Mouse (Mus musculus): ENCODE data around the gene Smpdl3b. TPM values are rescaled to one million over a fixed set of nuclear protein-coding genes. Genes with fewer than 3 reads are reported as not detected.

The Smpdl3b gene
- total and polyA plus RNA-seq, 3 experiments: 0.28 to 0.69 TPM; not detected in 1

GRCm38 (mm10) chr4:132747664-132748259 is 9.3 kb downstream of the Smpdl3b start (continued):
- no peak for TF ChIP-seq POLR2AphosphoS5 (IDR thresholded peaks at IDR 0.05; ENCODE audit: borderline replicate concordance, low read depth, low read length)
- TF ChIP-seq MXI1 (IDR thresholded peaks at IDR 0.05; ENCODE audit: low read depth, low read length): peak; percentile 43; the same call in 1 of the 2 replicates
- no peak for TF ChIP-seq TAL1 (IDR thresholded peaks at IDR 0.05; ENCODE audit: low read length)

- Histone ChIP-seq H3K9ac (ENCODE audit: control insufficient read depth, low read depth, low read length, poor library complexity, severe bottlenecking) (peak overlapping the region; percentile 68), H3K79me2 (ENCODE audit: control insufficient read depth, insufficient read depth, low read length, poor library complexity) (no peaks in the 10 kb centered on the region), H3K4me1 (ENCODE audit: control insufficient read depth in 1 of 2, insufficient read depth in 2 of 2, low read length in 2 of 2) (peaks cover 2 to 26% of the 10 kb centered on the region in 2 experiments), H3K9me3 (replicated peaks; ENCODE audit: insufficient read depth, low read length) (no peaks in the 10 kb centered on the region), H3K4me3 (ENCODE audit: control insufficient read depth in 1 of 2, insufficient read depth in 1 of 2, low read depth in 2 of 2, low read length in 2 of 2) (peak overlapping the region; percentile 47 to 70), H3K27ac (ENCODE audit: control insufficient read depth, low read depth, low read length) (peak overlapping the region; percentile 32), H3K27me3 (ENCODE audit: control insufficient read depth in 1 of 2, insufficient read depth in 2 of 2, low read length in 2 of 2) (no peaks in the 10 kb centered on the region), H3K36me3 (ENCODE audit: control insufficient read depth in 1 of 2, insufficient read depth in 2 of 2, low read length in 2 of 2) (peaks cover 0 to 18% of the 10 kb centered on the region in 2 experiments; a peak in 2 of 4 replicates)
- no peak for DNase-seq (ENCODE audit: low read depth, low spot score)
- TF ChIP-seq ZNF384 (IDR thresholded peaks at IDR 0.05; ENCODE audit: low read depth, low read length) (peak; percentile 53; the same call in 1 of the 2 replicates), MXI1 (IDR thresholded peaks at IDR 0.05; ENCODE audit: low read depth, low read length) (no peak)
Observed at GRCm38 (mm10) chr4:132746911-132747517, 10.0 kb downstream of the Smpdl3b start.

GRCm38 (mm10) chr4:132743992-132744911 is 12.8 kb downstream of the Smpdl3b start:
- TF ChIP-seq RCOR1 (IDR thresholded peaks at IDR 0.05; ENCODE audit: low read depth, low read length) (peak; percentile 69; the same call in 1 of the 2 replicates), ZC3H11A (IDR thresholded peaks at IDR 0.05; ENCODE audit: low read depth, low read length) (no peak), KAT2A (conservative IDR thresholded peaks at IDR 0.05; ENCODE audit: low read depth, low read length) (no peak), TAL1 (IDR thresholded peaks at IDR 0.05; ENCODE audit: low read length) (peak; percentile 77), EP300 (IDR thresholded peaks at IDR 0.05; ENCODE audit: low read depth in 1 of 2, low read length in 2 of 2) (peak; percentile 43 to 65; a peak in 3 of 4 replicates), GATA1 (IDR thresholded peaks at IDR 0.05; ENCODE audit: low read depth, low read length) (peak; percentile 61; the same call in 1 of the 2 replicates), TCF12 (IDR thresholded peaks at IDR 0.05; ENCODE audit: low read depth, low read length) (peak; percentile 73; the same call in 1 of the 2 replicates)
- Histone ChIP-seq H3K9ac (ENCODE audit: control insufficient read depth, low read depth, low read length, poor library complexity, severe bottlenecking) (no peak overlapping the region), H3K27ac (ENCODE audit: control insufficient read depth, low read depth, low read length) (no peak overlapping the region), H3K4me1 (ENCODE audit: control insufficient read depth in 1 of 2, insufficient read depth in 2 of 2, low read length in 2 of 2) (peaks cover 2 to 26% of the 10 kb centered on the region in 2 experiments), H3K4me3 (ENCODE audit: control insufficient read depth in 1 of 2, insufficient read depth in 1 of 2, low read depth in 2 of 2, low read length in 2 of 2) (no peak overlapping the region), H3K9me3 (replicated peaks; ENCODE audit: insufficient read depth, low read length) (no peaks in the 10 kb centered on the region), H3K27me3 (ENCODE audit: control insufficient read depth in 1 of 2, insufficient read depth in 2 of 2, low read length in 2 of 2) (no peaks in the 10 kb centered on the region), H3K79me2 (ENCODE audit: control insufficient read depth, insufficient read depth, low read length, poor library complexity) (no peaks in the 10 kb centered on the region), H3K36me3 (ENCODE audit: control insufficient read depth in 1 of 2, insufficient read depth in 2 of 2, low read length in 2 of 2) (peaks cover 0 to 18% of the 10 kb centered on the region in 2 experiments; a peak in 2 of 4 replicates)
- peak; percentile 61 for DNase-seq (ENCODE audit: low read depth, low spot score)

All from MEL (cell line).